Mouse (Mus musculus) megakaryocyte, embryonic 14.5 days (primary cell): ENCODE results near the gene Ptpre. TPM values are rescaled to one million over a fixed set of nuclear protein-coding genes. Genes with fewer than 3 reads are reported as not detected.

Experiments used
- H3K27me3 ChIP-seq: replicated peaks from 2 replicates; pipeline ENCODE3; 2012; ENCODE audit warnings: inconsistent platforms
- H3K36me3 ChIP-seq: replicated peaks from 2 replicates; pipeline ENCODE3; 2012; ENCODE audit warnings: low read length, inconsistent platforms, mixed read lengths
- H3K4me1 ChIP-seq: 2 replicates; pipeline ENCODE4 v1.6.1; 2012; ENCODE audit warnings: inconsistent platforms
- H3K4me3 ChIP-seq: replicated peaks from 2 replicates; pipeline ENCODE3; 2012; ENCODE audit warnings: moderate library complexity, mild to moderate bottlenecking, inconsistent platforms
- H3K9me3 ChIP-seq: 2 replicates; pipeline ENCODE4 v1.6.1; 2012; ENCODE audit warnings: inconsistent platforms
- FLI1 ChIP-seq: IDR thresholded peaks from 2 replicates; pipeline ENCODE4 v1.6.1; 2012; ENCODE audit warnings: low read length, inconsistent platforms, mixed read lengths
- GATA1 ChIP-seq: IDR thresholded peaks from 3 replicates; pipeline ENCODE4 v1.6.1; 2012; ENCODE audit warnings: mixed read lengths, low read length, inconsistent platforms, borderline replicate concordance
- polyA plus RNA-seq: library from polyadenylated mRNA; stranded (reverse); fragments of >175 nt; gene quantifications from 2 replicates; pipeline ENCODE4 v1.2.3, GENCODE M21; 2012; ENCODE audit warnings: low replicate concordance; ENCODE audit not compliant: insufficient read depth

The Ptpre gene
- polyA plus RNA-seq, 1 experiment, result 7.7 TPM

DNA sequence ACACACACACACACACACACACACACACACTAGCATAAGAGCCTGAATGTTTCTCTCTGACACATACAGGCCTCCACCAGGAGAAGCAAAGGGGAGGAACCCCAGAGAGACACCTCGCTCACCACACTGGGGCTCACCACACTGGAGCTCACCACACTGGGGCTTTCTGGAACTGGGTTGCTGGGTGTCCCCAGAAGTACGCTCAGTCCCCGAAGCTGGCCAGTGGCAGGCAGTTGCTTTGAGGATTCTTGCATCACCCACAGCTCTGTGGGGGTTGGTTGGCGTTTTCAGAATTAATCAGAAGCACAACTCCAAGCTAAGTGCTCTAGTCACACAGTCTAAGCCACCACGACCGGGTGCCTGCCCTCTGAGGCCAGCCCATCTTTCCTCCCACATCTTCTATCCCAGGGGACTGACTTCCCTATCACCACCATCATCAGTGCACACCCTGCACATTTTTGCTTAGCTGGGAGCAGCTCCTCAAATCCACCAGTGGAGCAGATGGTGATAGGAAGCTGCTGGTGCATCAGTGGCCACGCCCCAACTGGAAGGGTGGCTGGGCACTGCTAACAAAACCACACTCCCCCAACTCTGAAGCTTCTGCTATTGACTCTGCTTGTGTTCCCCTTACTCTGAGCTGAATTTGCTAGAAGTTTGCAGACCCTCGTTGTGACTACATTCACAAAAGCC lies 51.5 kb downstream of the Ptpre start:
- TF ChIP-seq FLI1, result no peak
- no peak; the same call in 2 of the 3 replicates for TF ChIP-seq GATA1
- Histone ChIP-seq H3K9me3 (no peaks in the 10 kb centered on the region), H3K4me1 (peaks cover 100% of the 10 kb centered on the region), H3K36me3 (peaks cover 49% of the 10 kb centered on the region), H3K4me3 (peak overlapping the region; percentile 91), H3K27me3 (no peaks in the 10 kb centered on the region)

- TF ChIP-seq GATA1 (no peak), FLI1 (no peak; the same call in 1 of the 2 replicates)
- H3K9me3 ChIP-seq, result no peaks in the 10 kb centered on the region
- H3K4me1 ChIP-seq, result peaks cover 100% of the 10 kb centered on the region
- no peaks in the 10 kb centered on the region for H3K27me3 ChIP-seq
- H3K4me3 ChIP-seq, result no peak overlapping the region
- H3K36me3 ChIP-seq, result peaks cover 34% of the 10 kb centered on the region
These were observed 54.2 kb downstream of the Ptpre start for GRCm38 (mm10) chr7:135591461-135591860.

DNA sequence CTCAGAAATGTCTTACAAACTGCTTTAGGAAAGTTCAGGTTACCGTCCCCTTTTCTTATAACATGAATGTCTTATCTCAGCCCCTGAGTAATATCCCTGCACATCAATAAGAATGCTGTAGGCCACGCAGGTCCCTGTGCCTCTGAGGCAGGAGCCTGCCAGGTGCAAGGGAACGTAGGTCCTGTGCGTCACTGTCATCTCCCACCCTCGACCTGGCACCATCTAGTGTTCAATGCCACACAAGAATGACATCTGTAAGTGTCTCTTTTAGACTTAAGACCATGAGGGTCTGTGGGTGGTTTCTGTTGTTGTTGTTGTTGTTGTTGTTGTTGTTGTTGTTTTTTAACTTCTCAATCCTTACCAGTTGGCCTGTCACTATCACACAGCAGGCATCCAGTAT lies 56.0 kb downstream of the Ptpre start:
- H3K36me3 ChIP-seq, result peaks cover 30% of the 10 kb centered on the region
- no peaks in the 10 kb centered on the region for H3K9me3 ChIP-seq
- peaks cover 100% of the 10 kb centered on the region for H3K4me1 ChIP-seq
- no peaks in the 10 kb centered on the region for H3K27me3 ChIP-seq
- TF ChIP-seq GATA1, result no peak
- TF ChIP-seq FLI1, result no peak
- H3K4me3 ChIP-seq, result peak overlapping the region; percentile 86

GRCm38 (mm10) chr7:135593825-135594224 lies 56.5 kb downstream of the Ptpre start:
- Histone ChIP-seq H3K4me3 (peak overlapping the region; percentile 86), H3K27me3 (no peaks in the 10 kb centered on the region), H3K36me3 (peaks cover 30% of the 10 kb centered on the region), H3K4me1 (peaks cover 100% of the 10 kb centered on the region), H3K9me3 (no peaks in the 10 kb centered on the region)
- no peak; the same call in 2 of the 3 replicates for TF ChIP-seq GATA1
- TF ChIP-seq FLI1, result no peak

DNA sequence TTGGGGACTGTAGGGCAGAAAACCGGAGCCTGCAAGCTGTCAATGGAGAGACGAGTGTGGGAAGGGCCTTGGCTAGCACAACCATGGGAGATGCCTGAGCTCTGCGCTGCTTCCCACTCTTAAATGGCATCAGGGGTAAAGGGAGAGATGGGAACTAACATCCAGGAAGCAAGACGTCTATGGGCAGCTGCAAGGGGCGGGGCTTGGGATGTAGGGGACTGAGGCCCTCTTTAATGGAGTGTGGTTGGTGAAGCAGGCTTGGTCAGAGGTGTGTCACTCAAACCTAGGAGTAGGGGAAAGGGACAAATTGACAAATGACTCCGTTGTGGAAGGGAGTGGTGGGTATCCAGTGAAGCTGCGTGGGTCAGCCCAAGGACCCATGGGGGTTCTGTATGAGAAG lies 57.4 kb downstream of the Ptpre start:
- H3K36me3 ChIP-seq, result peaks cover 29% of the 10 kb centered on the region
- TF ChIP-seq GATA1 (no peak), FLI1 (no peak)
- H3K9me3 ChIP-seq, result no peaks in the 10 kb centered on the region
- peaks cover 100% of the 10 kb centered on the region for H3K4me1 ChIP-seq
- H3K27me3 ChIP-seq, result no peaks in the 10 kb centered on the region
- peak overlapping the region; percentile 82 for H3K4me3 ChIP-seq

DNA sequence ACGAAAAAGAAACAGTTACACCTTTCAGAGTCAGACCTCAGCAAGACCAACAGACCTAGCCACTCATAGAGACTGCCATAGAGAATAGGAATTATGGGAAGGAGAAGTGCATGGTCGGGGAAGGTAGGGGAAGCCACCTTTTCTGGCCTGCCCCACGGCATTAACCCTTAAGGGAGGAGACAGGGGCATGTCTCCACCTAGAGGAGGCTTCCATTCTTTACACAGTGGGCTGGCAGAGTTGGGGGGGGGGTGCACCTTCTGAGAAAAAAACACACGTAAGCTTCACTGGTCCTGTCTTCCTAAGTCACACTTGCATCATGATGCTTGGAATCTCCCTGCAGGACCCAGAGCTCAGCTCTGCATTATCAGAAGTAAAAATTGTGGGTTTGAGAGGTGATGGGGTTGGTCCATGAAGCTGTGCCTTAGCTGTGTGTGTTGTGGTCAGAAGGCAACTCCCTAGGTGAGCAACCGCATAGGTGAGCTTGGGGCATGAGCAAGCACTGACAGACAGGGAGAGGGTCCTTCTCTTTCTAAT lies 58.4 kb downstream of the Ptpre start:
- H3K4me1 ChIP-seq, result peaks cover 100% of the 10 kb centered on the region
- H3K27me3 ChIP-seq, result no peaks in the 10 kb centered on the region
- no peak for TF ChIP-seq FLI1
- TF ChIP-seq GATA1, result no peak
- no peaks in the 10 kb centered on the region for H3K9me3 ChIP-seq
- H3K36me3 ChIP-seq, result peaks cover 25% of the 10 kb centered on the region
- peak overlapping the region; percentile 79 for H3K4me3 ChIP-seq

DNA sequence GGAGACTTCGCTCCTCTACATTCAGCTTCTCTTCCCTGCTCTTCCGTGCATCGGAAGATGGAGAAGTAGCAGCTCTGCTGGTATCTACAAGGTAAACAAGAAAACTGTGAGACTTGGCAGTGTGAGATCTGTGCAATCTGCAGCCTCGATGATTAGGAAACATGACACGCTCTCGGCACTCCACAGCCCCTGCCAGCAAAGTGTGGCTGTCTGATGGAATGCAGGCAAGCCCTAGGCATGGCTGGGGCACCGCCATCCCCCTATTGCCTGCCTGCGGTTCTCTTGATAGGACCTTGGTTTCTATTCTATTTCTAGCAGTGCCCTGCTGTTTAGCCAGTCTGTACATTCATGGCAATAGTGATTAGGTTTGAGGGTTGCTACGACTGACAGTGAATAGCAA lies 59.7 kb downstream of the Ptpre start:
- Histone ChIP-seq H3K4me1 (peaks cover 100% of the 10 kb centered on the region), H3K9me3 (no peaks in the 10 kb centered on the region), H3K36me3 (peaks cover 34% of the 10 kb centered on the region), H3K4me3 (peak overlapping the region; percentile 88), H3K27me3 (no peaks in the 10 kb centered on the region)
- TF ChIP-seq FLI1 (no peak), GATA1 (no peak)

DNA sequence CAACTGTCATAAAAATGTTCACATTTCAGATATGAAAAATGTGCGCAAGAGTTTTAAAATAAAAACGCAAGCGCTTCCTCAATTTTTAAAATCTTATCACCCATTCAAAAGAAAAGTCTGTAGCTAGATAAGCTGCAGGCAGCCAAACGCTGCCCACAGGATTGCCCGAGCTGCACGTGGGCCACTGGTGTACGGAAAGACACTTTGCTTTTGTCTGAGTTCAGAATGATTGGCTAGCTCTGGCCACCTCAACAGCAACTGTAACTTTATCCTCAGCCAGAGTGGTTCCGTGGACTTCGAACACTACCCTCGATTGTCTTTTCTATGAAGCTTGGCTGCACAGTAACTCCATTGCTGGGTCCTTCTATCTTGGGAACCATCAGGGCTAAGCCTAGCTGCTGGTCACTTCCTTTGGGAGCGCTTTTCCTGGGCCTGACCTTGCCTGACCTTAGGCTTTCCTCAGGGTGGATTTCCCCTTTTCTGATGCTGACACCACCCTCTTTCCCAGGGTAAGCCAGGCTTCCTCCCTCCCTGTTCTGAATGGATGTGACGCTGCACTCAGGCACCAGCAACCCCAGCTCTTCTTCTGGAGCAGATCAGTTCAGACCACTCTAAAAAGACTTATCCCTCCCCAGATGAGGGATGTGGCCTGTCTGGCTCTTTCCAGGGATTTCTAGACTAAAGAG lies 60.5 kb downstream of the Ptpre start:
- H3K4me1 ChIP-seq, result peaks cover 100% of the 10 kb centered on the region
- H3K27me3 ChIP-seq, result no peaks in the 10 kb centered on the region
- H3K9me3 ChIP-seq, result no peaks in the 10 kb centered on the region
- peak overlapping the region; percentile 88 for H3K4me3 ChIP-seq
- peaks cover 34% of the 10 kb centered on the region for H3K36me3 ChIP-seq
- TF ChIP-seq FLI1 (no peak), GATA1 (no peak)

DNA sequence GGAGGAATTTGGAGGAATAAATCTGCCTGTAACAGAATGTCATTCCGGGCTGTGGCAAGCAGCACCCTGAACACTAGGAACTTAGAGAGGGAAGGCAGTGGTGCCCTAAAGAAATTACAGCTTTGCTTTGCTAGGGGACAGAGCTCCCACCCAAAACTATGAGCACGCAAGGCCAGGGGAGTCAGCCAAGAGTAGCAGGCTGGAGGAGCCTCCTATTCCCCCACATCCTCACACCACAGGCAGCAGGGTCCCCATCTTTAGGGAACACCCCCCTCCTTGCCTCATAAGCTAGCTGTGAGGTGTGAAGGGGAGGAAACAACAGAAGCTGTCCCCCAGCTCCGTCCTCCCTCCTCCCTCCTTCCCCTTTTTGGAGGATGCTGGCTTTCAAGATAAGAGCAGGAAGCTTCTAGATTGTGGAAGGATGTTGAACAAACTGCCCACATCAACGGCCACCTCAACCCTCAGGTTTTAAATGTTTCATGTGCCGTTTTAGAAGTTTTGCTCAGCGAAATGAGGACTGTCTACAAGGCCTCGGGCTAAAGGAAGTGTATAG lies 61.1 kb downstream of the Ptpre start:
- Histone ChIP-seq H3K36me3 (peaks cover 40% of the 10 kb centered on the region), H3K4me3 (peak overlapping the region; percentile 88), H3K4me1 (peaks cover 100% of the 10 kb centered on the region), H3K27me3 (no peaks in the 10 kb centered on the region), H3K9me3 (no peaks in the 10 kb centered on the region)
- no peak for TF ChIP-seq GATA1
- TF ChIP-seq FLI1, result no peak

DNA sequence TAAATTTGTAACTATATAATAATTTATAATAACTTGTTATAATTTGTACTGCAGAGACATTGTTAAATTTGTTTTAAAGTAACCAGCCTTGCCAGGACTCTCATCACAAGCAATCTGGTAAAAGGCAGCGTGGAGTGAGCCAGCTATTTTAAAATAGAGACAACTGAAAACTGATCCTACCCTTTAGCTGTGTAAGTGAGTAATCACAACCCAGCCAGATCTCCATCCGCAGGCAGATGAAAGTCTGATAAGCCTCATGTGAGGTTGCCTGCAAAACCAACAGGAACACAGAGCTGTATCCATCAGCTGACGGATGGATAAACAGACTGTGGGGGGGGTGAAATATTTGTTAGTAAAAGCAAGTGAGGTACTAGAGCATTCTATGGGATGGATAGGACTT lies 62.8 kb downstream of the Ptpre start:
- H3K4me3 ChIP-seq, result no peak overlapping the region
- TF ChIP-seq GATA1 (no peak), FLI1 (no peak)
- no peaks in the 10 kb centered on the region for H3K9me3 ChIP-seq
- peaks cover 100% of the 10 kb centered on the region for H3K4me1 ChIP-seq
- no peaks in the 10 kb centered on the region for H3K27me3 ChIP-seq
- H3K36me3 ChIP-seq, result peaks cover 46% of the 10 kb centered on the region
